Mouse (Mus musculus): ENCODE measurements at regions not wholly inside any gene's neighbourhood (a gene's known extent, or its start where the extent isn't known, plus 50 kb on each side); places are given as distances from the start of the nearest gene placed in this dataset.
A peak's percentile ranks its signal among the peaks of the same experiment; 100 is the strongest.

GRCm38 (mm10) chr15:96772701-96773100 is 73.2 kb upstream of the Slc38a2 start:
- Histone ChIP-seq H3K9me3 (replicated peaks) (no peaks in the 10 kb centered on the region), H3K4me1 (replicated peaks) (peaks cover 50% of the 10 kb centered on the region), H3K27me3 (replicated peaks) (no peaks in the 10 kb centered on the region), H3K36me3 (no peaks in the 10 kb centered on the region), H3K9ac (no peak overlapping the region), H3K27ac (ENCODE audit: poor library complexity, severe bottlenecking) (no peak overlapping the region), H3K4me2 (no peak overlapping the region), H3K4me3 (no peak overlapping the region)
- WGBS: 59% methylated on average over 8 of the region's 8 CpGs
- ATAC-seq (ENCODE audit: insufficient number of reproducible peaks, low FRiP score): no peak

- WGBS: 83% methylated on average over 8 of the region's 8 CpGs
- no peak overlapping the region for H3K4me3 ChIP-seq
- no peaks in the 10 kb centered on the region for H3K27me3 ChIP-seq (replicated peaks)
- H3K36me3 ChIP-seq: no peaks in the 10 kb centered on the region
- no peak for ATAC-seq (ENCODE audit: insufficient number of reproducible peaks, low FRiP score)
- H3K9ac ChIP-seq: no peak overlapping the region
- H3K27ac ChIP-seq (ENCODE audit: poor library complexity, severe bottlenecking): no peak overlapping the region
- peaks cover 50% of the 10 kb centered on the region for H3K4me1 ChIP-seq (replicated peaks)
- no peak overlapping the region for H3K4me2 ChIP-seq
- no peaks in the 10 kb centered on the region for H3K9me3 ChIP-seq (replicated peaks)
These were observed 71.3 kb upstream of the Slc38a2 start for GRCm38 (mm10) chr15:96770786-96771185.

- H3K27ac ChIP-seq (ENCODE audit: poor library complexity, severe bottlenecking): 0 out of 2 replicates have a peak overlapping the region, but pooled peaks have one; percentile 55
These were observed 70.8 kb upstream of the Slc38a2 start for GRCm38 (mm10) chr15:96770299-96770698.

GRCm38 (mm10) chr15:96769751-96770150 is 70.2 kb upstream of the Slc38a2 start:
- no peak overlapping the region for H3K4me2 ChIP-seq
- H3K27ac ChIP-seq (ENCODE audit: poor library complexity, severe bottlenecking): peak overlapping the region; percentile 55; the same call in 1 of the 2 replicates
- H3K36me3 ChIP-seq: no peaks in the 10 kb centered on the region
- peaks cover 50% of the 10 kb centered on the region for H3K4me1 ChIP-seq (replicated peaks)
- H3K4me3 ChIP-seq: no peak overlapping the region
- 0 out of 2 replicates have a peak overlapping the region, but pooled peaks have one; percentile 20 for H3K9ac ChIP-seq
- H3K9me3 ChIP-seq (replicated peaks): no peaks in the 10 kb centered on the region
- H3K27me3 ChIP-seq (replicated peaks): no peaks in the 10 kb centered on the region
- 27% methylated on average over 11 of the region's 11 CpGs for WGBS
- ATAC-seq (ENCODE audit: insufficient number of reproducible peaks, low FRiP score): no peak

More at GRCm38 (mm10) chr15:96770299-96770698, 70.8 kb upstream of the Slc38a2 start:
- Histone ChIP-seq H3K4me2 (no peak overlapping the region), H3K36me3 (no peaks in the 10 kb centered on the region), H3K9ac (no peak overlapping the region), H3K4me1 (replicated peaks) (peaks cover 50% of the 10 kb centered on the region), H3K9me3 (replicated peaks) (no peaks in the 10 kb centered on the region), H3K4me3 (no peak overlapping the region), H3K27me3 (replicated peaks) (no peaks in the 10 kb centered on the region)
- ATAC-seq (ENCODE audit: insufficient number of reproducible peaks, low FRiP score): no peak
- 72% methylated on average over 7 of the region's 7 CpGs for WGBS

- 0 out of 2 replicates have a peak, but pooled peaks have one; percentile 33 for ATAC-seq (ENCODE audit: insufficient number of reproducible peaks, low FRiP score)
- no peak overlapping the region for H3K27ac ChIP-seq (ENCODE audit: poor library complexity, severe bottlenecking)
- H3K36me3 ChIP-seq: no peaks in the 10 kb centered on the region
- no peaks in the 10 kb centered on the region for H3K27me3 ChIP-seq (replicated peaks)
- WGBS: 77% methylated on average over 19 of the region's 19 CpGs
- H3K4me3 ChIP-seq: no peak overlapping the region
- H3K4me1 ChIP-seq (replicated peaks): peaks cover 39% of the 10 kb centered on the region
- no peak overlapping the region for H3K4me2 ChIP-seq
- H3K9ac ChIP-seq: no peak overlapping the region
- no peaks in the 10 kb centered on the region for H3K9me3 ChIP-seq (replicated peaks)
These were observed 68.9 kb upstream of the Slc38a2 start for GRCm38 (mm10) chr15:96768301-96768993.

GRCm38 (mm10) chr15:96767188-96767587 is 67.7 kb upstream of the Slc38a2 start:
- Histone ChIP-seq H3K4me2 (no peak overlapping the region), H3K27ac (ENCODE audit: poor library complexity, severe bottlenecking) (no peak overlapping the region), H3K4me1 (replicated peaks) (peaks cover 29% of the 10 kb centered on the region), H3K36me3 (no peaks in the 10 kb centered on the region), H3K9me3 (replicated peaks) (no peaks in the 10 kb centered on the region), H3K27me3 (replicated peaks) (no peaks in the 10 kb centered on the region), H3K4me3 (no peak overlapping the region), H3K9ac (no peak overlapping the region)
- ATAC-seq (ENCODE audit: insufficient number of reproducible peaks, low FRiP score): no peak
- WGBS: 59% methylated on average over 5 of the region's 5 CpGs

- no peak for ATAC-seq (ENCODE audit: insufficient number of reproducible peaks, low FRiP score)
- no peak overlapping the region for H3K27ac ChIP-seq (ENCODE audit: poor library complexity, severe bottlenecking)
- no peak overlapping the region for H3K4me3 ChIP-seq
- H3K27me3 ChIP-seq (replicated peaks): no peaks in the 10 kb centered on the region
- no peak overlapping the region for H3K4me2 ChIP-seq
- H3K4me1 ChIP-seq (replicated peaks): peaks cover 29% of the 10 kb centered on the region
- no peaks in the 10 kb centered on the region for H3K36me3 ChIP-seq
- H3K9me3 ChIP-seq (replicated peaks): no peaks in the 10 kb centered on the region
- H3K9ac ChIP-seq: no peak overlapping the region
- WGBS: 95% methylated on average over 9 of the region's 9 CpGs
These were observed 66.7 kb upstream of the Slc38a2 start for GRCm38 (mm10) chr15:96766238-96766637.

- no peak overlapping the region for H3K27ac ChIP-seq (ENCODE audit: poor library complexity, severe bottlenecking)
- H3K4me1 ChIP-seq (replicated peaks): peaks cover 6% of the 10 kb centered on the region
- H3K4me2 ChIP-seq: no peak overlapping the region
- WGBS: 58% methylated on average over 1 of the region's 1 CpGs
- no peaks in the 10 kb centered on the region for H3K36me3 ChIP-seq
- no peak overlapping the region for H3K9ac ChIP-seq
- H3K9me3 ChIP-seq (replicated peaks): no peaks in the 10 kb centered on the region
- H3K4me3 ChIP-seq: no peak overlapping the region
- H3K27me3 ChIP-seq (replicated peaks): no peaks in the 10 kb centered on the region
- ATAC-seq (ENCODE audit: insufficient number of reproducible peaks, low FRiP score): no peak
These were observed 64.1 kb upstream of the Slc38a2 start for GRCm38 (mm10) chr15:96763611-96764010.

- H3K9me3 ChIP-seq (replicated peaks): no peaks in the 10 kb centered on the region
- no peak overlapping the region for H3K9ac ChIP-seq
- WGBS: 74% methylated on average over 13 of the region's 13 CpGs
- H3K36me3 ChIP-seq: no peaks in the 10 kb centered on the region
- H3K27ac ChIP-seq (ENCODE audit: poor library complexity, severe bottlenecking): no peak overlapping the region
- 0 out of 2 replicates have a peak, but pooled peaks cover 4% of the 10 kb centered on the region for H3K4me1 ChIP-seq (replicated peaks)
- H3K4me3 ChIP-seq: no peak overlapping the region
- H3K4me2 ChIP-seq: no peak overlapping the region
- no peaks in the 10 kb centered on the region for H3K27me3 ChIP-seq (replicated peaks)
- no peak for ATAC-seq (ENCODE audit: insufficient number of reproducible peaks, low FRiP score)
These were observed 59.8 kb upstream of the Slc38a2 start for GRCm38 (mm10) chr15:96759078-96759995.

GRCm38 (mm10) chr15:96757446-96758198 is 58.1 kb upstream of the Slc38a2 start:
- no peaks in the 10 kb centered on the region for H3K9me3 ChIP-seq (replicated peaks)
- no peaks in the 10 kb centered on the region for H3K36me3 ChIP-seq
- H3K9ac ChIP-seq: no peak overlapping the region
- 87% methylated on average over 9 of the region's 9 CpGs for WGBS
- 0 out of 2 replicates have a peak, but pooled peaks cover 4% of the 10 kb centered on the region for H3K4me1 ChIP-seq (replicated peaks)
- no peak overlapping the region for H3K4me2 ChIP-seq
- H3K4me3 ChIP-seq: no peak overlapping the region
- H3K27me3 ChIP-seq (replicated peaks): no peaks in the 10 kb centered on the region
- ATAC-seq (ENCODE audit: insufficient number of reproducible peaks, low FRiP score): no peak
- H3K27ac ChIP-seq (ENCODE audit: poor library complexity, severe bottlenecking): no peak overlapping the region

GRCm38 (mm10) chr15:96756456-96756855 is 56.9 kb upstream of the Slc38a2 start:
- Histone ChIP-seq H3K4me2 (no peak overlapping the region), H3K27me3 (replicated peaks) (no peaks in the 10 kb centered on the region), H3K9me3 (replicated peaks) (no peaks in the 10 kb centered on the region), H3K9ac (no peak overlapping the region), H3K36me3 (no peaks in the 10 kb centered on the region), H3K4me3 (no peak overlapping the region), H3K4me1 (replicated peaks) (peaks cover 11% of the 10 kb centered on the region; the same call in 1 of the 2 replicates), H3K27ac (ENCODE audit: poor library complexity, severe bottlenecking) (no peak overlapping the region)
- no peak for ATAC-seq (ENCODE audit: insufficient number of reproducible peaks, low FRiP score)
- WGBS: 66% methylated on average over 7 of the region's 7 CpGs

Measured in heart, embryonic 12.5 days (tissue).